Mouse (Mus musculus) testis, adult 2 months (tissue): ENCODE measurements around the gene Bicdl1.

ENCODE experiments used
- CTCF ChIP-seq: fragments of 200-500 bp; IDR thresholded peaks from 2 replicates; pipeline ENCODE4 v1.5.1; 2012; ENCODE audit warnings: low read depth, mild to moderate bottlenecking, inconsistent platforms, low read length, moderate library complexity; ENCODE audit not compliant: control insufficient read depth, insufficient read depth, insufficient replicate concordance
- POLR2A ChIP-seq: fragments of 200-500 bp; IDR thresholded peaks from 2 replicates; pipeline ENCODE4 v1.6.1; 2012; ENCODE audit warnings: low read depth, mild to moderate bottlenecking, inconsistent platforms, low read length, moderate library complexity; ENCODE audit not compliant: control insufficient read depth

- TF ChIP-seq POLR2A (no peak), CTCF (no peak)
Observed at GRCm38 (mm10) chr5:115666366-115667065, 64.9 kb downstream of the Bicdl1 start.
